Mouse (Mus musculus) hindbrain, embryonic 10.5 days (tissue): ENCODE measurements at regions not wholly inside any gene's neighbourhood (a gene's known extent, or its start where the extent isn't known, plus 50 kb on each side); places are given as distances from the start of the nearest gene placed in this dataset.

ENCODE experiments used
- DNase-seq: peaks from one replicate; pipeline ENCODE4 v3.0.0-alpha.2; 2017; ENCODE audit warnings: low spot score
- H3K27ac ChIP-seq: fragments of 300-500 bp; sonication (generic); 2 replicates; pipeline ENCODE4 v1.5.1; 2016; ENCODE audit warnings: mild to moderate bottlenecking, moderate library complexity
- H3K27me3 ChIP-seq: fragments of 300-500 bp; sonication (generic); 2 replicates; pipeline ENCODE4 v1.6.1; 2016; ENCODE audit warnings: mild to moderate bottlenecking; ENCODE audit not compliant: poor library complexity, insufficient read depth, severe bottlenecking
- H3K36me3 ChIP-seq: fragments of 300-500 bp; sonication (generic); 2 replicates; pipeline ENCODE4 v1.6.1; 2016; ENCODE audit warnings: mild to moderate bottlenecking, moderate library complexity
- H3K4me1 ChIP-seq: fragments of 300-500 bp; sonication (generic); replicated peaks from 2 replicates; pipeline ENCODE4 v1.6.1; 2016; ENCODE audit warnings: mild to moderate bottlenecking
- H3K4me3 ChIP-seq: fragments of 300-500 bp; sonication (generic); 2 replicates; pipeline ENCODE4 v1.5.1; 2016; ENCODE audit warnings: mild to moderate bottlenecking, moderate library complexity
- H3K9me3 ChIP-seq: fragments of 300-500 bp; sonication (generic); 2 replicates; pipeline ENCODE4 v1.6.1; 2016; ENCODE audit warnings: mild to moderate bottlenecking, moderate library complexity
- WGBS: fragments of 180-500 bp; shearing (Covaris S2); methylation state at CpG from one replicate; pipeline ENCODE4 v1.1.7; 2016; 5-methylcytosine and 5-hydroxymethylcytosine counted together

DNA sequence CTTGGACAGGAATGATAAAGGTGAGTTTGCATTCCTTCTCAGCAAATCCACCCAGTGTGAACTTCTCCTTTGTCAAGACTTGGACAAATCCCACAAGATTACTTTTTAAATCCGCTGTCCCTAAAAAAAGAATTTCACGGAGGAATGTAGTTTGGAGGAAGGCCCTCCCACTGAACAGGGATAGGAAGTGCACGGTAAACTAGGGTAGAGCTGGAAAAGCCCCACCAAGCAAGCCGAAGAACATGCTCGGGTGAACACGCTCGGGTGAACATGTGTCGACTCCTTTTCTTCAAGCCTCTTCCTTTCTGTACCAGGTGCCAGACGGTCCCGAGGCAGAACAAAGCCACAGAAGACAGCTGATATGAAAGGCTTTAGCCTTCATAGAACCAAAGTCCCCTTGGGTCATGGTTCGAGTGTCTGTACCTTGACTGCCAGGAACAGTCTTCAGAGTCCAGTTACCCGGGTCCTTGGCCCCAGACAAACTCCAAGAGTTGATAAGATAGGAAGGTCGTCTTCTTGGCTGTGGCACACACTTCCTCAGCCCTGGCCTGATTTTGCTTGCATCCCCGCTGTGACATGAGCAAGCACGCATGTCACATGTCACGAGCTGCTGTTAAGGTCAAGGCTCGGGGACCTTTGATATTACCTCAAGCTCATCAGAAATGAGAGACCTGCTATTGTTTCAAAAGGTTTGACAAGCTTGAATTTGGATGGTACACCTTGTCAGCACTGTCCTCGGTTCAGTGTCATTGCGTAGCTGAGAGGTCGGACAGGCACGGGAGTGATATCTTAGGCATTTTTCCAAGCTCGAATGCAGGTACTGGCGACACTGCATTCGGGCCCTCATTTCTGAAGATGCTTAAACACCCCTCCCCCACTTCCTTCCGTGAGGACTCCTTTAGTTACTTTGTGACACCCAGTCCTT, 51.5 kb upstream of the Ryk start:
- no peak for DNase-seq
- 64% methylated on average over 25 of the region's 25 CpGs for WGBS
- Histone ChIP-seq H3K9me3 (no peaks in the 10 kb centered on the region), H3K36me3 (no peaks in the 10 kb centered on the region), H3K27ac (peak overlapping the region; percentile 56), H3K4me3 (no peak overlapping the region), H3K4me1 (peaks cover 35% of the 10 kb centered on the region), H3K27me3 (no peaks in the 10 kb centered on the region)

DNA sequence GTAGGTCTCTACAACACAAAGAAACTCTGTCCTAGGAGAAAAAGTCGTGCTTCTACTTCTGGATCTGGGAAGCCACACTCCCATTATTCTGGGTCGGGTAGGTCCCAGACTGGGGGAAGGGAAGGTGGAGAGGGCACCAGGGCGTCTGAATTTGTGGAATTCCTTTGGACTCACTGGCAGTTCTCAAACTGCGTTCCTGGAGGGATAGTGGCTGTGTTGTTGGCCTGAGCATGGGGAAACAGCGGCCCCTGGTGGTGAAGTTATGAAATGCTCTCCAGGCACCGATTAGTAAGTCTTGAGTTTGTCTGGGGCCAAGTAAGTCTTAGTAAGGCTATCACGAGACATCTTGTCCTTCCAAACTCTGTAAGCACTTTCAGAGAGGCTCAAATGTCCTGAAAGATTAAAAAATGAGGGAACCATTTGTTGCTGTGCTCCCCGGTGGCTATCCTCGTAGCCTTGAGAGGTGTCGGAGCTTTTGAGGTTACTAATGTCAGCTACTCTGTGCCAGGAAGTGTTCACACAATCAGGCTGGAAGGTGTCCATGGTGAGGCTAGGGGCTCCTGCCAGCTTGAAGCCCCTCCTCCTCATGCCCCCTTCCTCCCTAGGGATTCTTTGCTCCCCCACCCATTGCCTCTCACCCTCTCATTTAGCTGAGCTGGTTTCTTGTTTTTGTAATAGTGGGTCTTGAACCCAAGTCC, 50.2 kb upstream of the Ryk start:
- Histone ChIP-seq H3K4me3 (no peak overlapping the region), H3K9me3 (no peaks in the 10 kb centered on the region), H3K36me3 (no peaks in the 10 kb centered on the region), H3K4me1 (peaks cover 26% of the 10 kb centered on the region), H3K27me3 (no peaks in the 10 kb centered on the region), H3K27ac (peak overlapping the region; percentile 67)
- DNase-seq: peak; percentile 92
- WGBS: 12% methylated on average over 10 of the region's 10 CpGs
